Mouse (Mus musculus) heart, postnatal 14 days (tissue): ENCODE results near the gene Cul9. TPM values are rescaled to one million over a fixed set of nuclear protein-coding genes. Genes with fewer than 3 reads are reported as not detected.
"Not testable (repeated sequence)": the region's sequence is repeated elsewhere in the genome, so short reads cannot be mapped to it uniquely, and the experiment has no call there.

ENCODE experiments used
- DNase-seq, 2 experiments: peaks; one replicate each; pipeline ENCODE4 v3.0.0; 2021 to 2022
- intact Hi-C: fragments of 180-260 bp; cut with DNase I; formaldehyde crosslinking; loops from one replicate; pipeline ENCODE4 v1.15.1; 2025
- total RNA-seq, 2 experiments: library from RNA; stranded (reverse); gene quantifications; 2 replicates each; pipeline ENCODE4 v1.2.3; 2021

The Cul9 gene
- total RNA-seq, 2 experiments from 2014 or later, result 17.0 to 18.2 TPM

DNA sequence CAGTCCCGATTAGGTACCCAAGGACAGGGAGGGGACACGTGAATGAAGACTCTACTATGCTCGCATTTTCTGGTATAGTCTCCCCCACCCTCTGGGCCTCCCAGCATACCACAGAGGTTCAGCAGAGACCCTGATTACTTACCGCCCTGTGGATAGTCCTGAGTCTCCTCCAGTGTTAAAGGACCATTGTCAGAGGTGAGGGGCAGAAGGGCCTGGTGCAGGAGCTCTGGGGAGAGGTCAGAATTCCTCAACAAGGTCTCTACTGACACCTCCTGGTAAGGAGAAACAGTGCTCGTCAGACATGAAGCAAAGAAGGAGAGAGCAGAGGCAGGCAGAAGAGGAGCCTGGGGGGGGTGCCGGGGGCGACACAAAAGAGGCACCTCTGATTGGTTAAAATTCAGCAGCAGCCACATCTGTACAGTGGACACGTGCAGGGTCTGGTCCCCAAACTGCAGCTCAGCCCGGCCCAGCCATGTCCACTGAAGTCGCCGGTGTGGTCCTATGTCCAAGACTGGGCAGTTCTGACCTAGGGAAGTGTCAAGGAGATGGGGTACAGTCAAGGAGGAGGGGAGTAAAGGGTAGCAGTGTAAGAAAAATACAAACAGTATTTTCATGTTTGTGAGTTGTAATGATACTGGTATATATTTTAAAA is 35.0 kb downstream of the Cul9 start:
- intact Hi-C loops, result loop anchor here (2.0 kb wide), 1 partner anchor 74 kb away; no protein-coding TSS in a partner anchor
- DNase-seq, result peak in 1 of 2 experiments; percentile 24

DNA sequence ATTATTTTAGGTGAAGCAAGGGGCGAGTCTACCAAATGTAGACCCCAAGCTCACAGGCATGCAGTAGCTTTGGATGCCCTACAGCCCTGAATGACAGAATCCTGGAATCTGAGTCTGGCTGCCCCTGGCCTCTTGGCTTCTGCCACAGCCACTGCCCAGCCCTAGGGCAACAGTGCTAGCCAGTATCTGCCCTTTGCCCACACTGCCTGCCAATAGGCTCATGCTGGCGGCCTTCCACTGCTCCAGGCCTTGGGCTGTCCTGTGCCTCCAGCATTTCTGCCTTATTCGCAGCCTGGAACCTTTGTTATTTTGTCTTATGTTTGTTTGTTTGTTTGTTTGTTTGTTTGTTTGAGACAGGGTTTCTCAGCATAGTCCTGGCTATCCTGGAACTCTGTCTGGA is 40.6 kb downstream of the Cul9 start:
- intact Hi-C loops, result no loop called here
- DNase-seq, result no peak

DNA sequence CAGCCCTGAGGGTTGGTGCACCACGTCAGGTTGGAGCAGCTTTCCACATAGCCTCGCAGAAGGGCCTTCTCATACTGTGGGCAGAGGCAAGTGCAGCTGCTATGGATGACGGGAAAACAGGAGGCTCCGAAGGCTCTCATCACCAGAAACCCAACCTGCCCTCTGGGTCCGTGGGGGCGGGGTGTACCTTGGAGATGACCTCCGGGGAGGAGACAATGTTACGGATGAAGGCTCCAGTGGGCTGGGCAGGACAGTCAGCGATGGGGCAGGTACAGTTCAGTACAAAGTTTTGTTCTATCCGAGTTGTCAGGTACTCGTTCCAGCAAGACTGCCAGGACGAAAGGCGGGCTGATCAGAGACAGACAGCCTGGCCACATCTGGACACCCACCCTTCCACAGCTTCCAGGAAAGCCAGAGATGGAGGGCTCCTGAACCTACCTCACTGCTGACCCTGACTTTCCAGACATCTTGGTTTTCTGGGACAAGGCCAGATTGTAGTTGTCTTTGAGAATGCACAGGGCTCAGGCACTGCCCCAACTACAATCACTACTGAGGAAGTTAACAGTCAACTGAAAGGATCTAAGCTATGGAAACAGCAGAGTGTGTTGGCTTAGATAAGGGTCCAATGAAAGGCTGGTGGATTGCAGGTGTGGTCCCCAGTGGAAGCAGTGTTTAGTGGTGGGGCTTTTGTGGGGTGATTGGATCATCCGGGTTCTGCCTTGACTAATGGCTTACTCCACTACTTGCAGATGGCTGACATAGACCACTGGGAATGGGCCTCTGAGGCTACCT is 42.1 kb downstream of the Cul9 start:
- intact Hi-C loops, result no loop called here
- no peak for DNase-seq

DNA sequence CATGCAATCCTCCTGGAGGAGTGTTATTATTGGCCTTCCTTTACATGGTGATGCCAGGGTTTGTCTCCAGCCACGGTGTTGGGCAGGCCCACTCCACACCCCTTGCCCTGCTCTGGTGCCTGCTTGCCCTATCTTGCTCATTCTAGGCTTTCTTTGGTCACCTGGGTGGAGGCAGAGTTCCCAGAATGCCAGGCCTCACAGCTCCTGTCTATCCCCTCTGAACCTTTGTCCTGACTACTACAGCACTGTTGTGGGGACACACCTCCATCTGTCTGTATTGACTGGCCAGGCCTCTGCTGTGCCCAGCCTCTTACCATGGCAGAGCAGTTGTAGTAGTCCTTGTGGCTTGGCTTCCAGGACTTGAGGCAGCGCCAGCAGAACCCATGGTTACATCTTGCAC is 43.4 kb downstream of the Cul9 start:
- intact Hi-C loops, result no loop called here
- no peak for DNase-seq

DNA sequence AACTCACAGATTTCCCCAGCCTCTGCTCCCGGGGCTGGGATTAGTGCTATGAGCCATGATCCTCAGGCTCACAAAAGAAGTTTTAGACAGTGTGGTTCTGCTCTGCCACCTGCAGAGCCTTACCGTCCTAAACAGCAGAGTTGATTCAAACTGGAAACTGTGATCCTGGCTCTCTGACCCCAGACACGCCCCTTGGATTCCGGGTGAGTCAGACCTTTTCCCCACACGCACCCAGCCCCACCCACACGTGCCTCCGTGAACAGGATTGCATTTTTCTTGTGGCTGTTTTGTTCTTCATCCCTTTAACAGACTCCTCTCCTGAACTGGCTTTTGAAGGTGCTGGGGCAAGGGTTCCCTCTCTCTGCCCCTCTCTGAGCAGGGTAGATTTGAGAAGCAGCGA is 48.2 kb downstream of the Cul9 start:
- DNase-seq, result no peak
- intact Hi-C loops, result no loop called here

DNA sequence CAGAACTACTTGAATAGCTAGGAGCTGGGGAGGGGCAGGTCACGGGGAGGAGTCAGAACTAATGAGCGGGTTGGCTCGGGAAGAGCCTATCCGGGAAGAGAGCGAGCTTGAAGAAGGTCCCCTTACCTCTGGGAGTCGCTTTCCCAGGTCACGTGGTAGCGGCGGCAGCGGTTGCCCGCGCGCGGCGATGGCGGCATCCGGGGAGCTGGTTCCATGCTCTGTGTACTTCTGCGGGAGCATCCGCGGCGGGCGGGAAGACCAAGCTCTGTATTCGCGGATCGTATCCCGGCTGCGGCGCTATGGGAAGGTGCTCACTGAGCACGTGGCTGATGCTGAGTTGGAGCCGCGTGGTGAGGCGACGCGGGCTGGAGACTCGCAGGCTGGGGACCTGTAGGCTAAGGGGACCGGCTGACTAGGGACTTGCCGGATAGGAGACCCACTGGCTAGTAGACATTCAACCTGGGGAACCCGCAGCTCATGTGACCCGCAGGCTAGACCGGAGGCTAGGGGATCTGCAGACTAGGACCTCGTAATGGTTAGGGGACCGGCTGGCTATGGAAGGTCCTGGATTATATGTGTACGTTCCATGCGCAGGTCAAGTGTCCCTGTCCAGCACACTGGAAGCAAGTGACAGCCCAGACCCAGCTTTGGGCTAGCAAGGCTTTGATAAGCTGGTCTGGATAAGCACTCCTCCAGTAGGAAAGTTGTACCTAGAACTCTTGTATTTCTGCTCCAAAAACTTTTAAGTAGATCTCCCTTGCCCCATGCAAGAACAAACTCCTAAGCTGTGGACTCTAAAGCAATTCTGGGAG is 49.4 kb downstream of the Cul9 start, which contains the start of gene Dnph1:
Gene Dnph1, plus strand, starts transcription at position 89 of the 812 bp plus-strand sequence.
- intact Hi-C loops, result no loop called here
- DNase-seq, result peak; percentile 59 to 68

DNA sequence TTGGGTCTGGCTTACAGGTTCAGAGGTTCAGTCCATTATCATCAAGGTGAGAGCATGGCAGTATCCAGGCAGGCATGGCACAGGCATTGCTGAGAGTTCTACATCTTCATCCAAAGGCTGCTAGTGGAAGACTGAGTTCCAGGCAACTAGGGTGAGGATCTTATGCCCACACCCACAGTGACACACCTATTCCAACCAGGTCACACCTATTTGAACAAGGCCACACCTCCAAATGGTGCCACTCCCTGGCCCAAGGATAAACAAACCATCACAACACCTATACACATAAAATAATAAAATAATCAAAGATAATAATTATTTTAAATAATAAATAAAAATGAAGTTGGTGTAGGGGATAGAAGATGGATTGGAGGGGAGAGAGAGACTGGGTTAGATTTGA is 50.1 kb downstream of the Cul9 start:
- intact Hi-C loops, DNase-seq: not testable (repeated sequence)

DNA sequence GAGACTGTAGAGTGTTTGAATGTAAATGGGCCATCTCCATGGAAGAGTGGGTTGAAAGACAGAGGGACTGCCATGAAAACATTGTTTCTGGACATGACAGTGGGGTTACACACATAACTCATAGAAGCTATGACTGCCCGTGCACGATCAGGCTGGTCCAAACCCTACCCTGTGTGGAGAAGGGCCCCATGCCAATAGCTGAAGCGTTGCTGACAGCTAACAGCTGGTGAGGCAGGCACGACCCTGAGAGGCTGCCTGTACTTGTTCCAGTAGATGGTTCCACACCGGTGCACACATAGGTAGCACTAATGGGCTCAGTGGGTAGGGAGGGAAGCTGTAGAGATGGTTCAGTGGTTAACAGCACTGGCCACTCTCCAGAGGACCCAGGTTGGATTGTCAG is 50.7 kb downstream of the Cul9 start:
- DNase-seq, result no peak
- intact Hi-C loops, result no loop called here

DNA sequence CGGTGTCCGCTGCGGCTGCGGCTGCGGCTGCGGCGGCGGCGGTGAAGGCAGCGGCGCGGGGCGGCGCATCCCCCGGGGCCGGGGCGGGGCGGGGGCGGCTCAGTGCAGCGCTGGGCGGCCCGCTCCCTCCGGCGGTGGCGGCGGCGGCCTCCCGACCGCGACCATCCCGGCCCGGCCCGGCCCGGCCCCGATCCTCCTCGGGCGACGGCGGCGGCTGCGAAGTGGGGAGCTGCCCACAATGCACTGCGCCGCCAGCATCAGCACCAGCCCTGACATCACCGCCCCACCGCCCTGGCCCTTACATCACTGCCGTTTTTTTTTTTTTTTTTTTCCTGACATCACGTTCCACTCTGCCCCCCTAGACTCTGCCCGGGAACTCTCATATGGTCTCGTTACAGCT is 58.8 kb downstream of the Cul9 start, which contains the start of gene Ttbk1:
Gene Ttbk1, minus strand, starts transcription at position 245 of the 400 bp plus-strand sequence.
- intact Hi-C loops, result no loop called here
- peak in 1 of 2 experiments; percentile 8 for DNase-seq

DNA sequence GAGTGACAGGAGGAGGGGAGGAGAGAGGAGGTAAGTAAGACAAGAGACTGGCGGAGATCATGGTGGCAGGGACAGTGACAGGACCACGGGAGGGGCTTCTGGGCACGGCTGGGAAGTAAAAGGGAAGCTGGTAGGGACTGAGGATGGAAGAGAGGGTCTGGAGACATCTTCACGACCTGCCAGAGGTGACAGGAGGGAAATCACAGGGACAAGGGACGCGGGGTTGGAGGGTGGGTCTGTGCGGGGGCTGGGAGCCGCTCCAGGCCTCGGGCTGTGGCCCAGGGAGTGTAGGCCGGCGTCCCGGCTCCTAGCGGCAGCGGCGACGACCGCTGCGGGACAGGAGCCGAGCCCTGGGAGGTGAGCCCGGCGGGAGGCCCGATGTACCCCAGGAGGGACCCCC is 59.2 kb downstream of the Cul9 start:
- intact Hi-C loops, result no loop called here
- no peak for DNase-seq

DNA sequence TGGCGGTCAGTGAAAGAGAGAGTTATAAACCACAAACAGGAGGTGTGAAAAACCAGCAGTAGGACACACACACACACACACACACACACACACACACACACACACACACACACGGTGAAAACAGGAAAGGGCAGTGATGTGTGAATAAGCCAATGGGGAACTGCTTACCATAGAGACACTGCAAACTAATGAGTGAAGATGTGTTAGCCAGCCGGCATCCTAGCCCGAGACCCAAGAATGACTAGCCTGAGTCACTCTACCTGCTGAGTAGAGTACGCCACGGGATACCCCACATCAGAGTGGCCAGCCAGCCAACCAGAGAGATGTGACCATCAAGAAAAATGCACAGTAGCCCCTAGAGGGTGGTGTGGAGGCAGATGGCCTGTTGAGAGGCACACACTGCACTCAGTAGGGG is 61.7 kb downstream of the Cul9 start:
- intact Hi-C loops, result no loop called here
- DNase-seq, result no peak

DNA sequence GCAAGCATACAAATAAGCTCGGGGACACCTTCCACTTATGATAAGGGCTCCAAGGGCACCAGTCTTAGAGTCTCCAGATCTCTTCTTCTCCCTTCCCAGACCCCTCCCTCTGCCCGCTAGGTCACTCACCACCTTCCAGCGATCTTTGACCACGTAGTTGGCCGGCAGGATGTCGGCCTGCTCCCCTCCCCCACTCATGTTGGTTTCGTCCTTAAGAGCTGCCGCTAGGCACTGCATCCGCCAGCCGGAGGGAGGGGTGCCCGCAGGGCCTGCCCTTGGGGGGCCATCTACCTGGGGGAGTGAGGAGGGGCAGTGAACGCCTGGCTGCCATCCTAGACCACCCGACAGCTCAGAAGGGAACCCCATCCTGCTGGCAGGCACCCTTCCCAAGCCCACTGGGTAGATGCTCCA is 62.2 kb downstream of the Cul9 start:
- intact Hi-C loops, result no loop called here
- no peak for DNase-seq

DNA sequence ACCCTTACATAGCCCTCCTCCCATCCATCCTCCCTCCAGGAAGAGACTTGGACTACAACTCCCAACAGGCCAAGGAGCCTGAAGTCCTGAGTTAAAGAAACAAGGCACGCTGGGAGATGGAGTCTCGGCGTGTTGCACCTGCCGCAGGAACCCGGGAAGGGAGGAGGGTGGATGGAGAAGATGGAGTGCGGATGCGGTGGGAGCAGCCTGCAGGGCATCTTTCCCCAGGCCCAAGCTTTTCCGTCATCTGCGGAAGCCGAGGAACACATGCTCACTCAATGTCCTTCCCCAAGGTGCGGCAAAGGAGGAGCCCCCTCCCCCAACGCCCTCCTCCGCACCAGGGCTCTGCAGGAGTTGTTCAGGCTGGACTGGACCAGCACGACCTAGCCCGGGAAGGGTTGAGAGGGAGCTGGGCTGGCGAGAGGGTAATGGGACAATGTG is 62.6 kb downstream of the Cul9 start:
- intact Hi-C loops, result no loop called here
- DNase-seq, result no peak

DNA sequence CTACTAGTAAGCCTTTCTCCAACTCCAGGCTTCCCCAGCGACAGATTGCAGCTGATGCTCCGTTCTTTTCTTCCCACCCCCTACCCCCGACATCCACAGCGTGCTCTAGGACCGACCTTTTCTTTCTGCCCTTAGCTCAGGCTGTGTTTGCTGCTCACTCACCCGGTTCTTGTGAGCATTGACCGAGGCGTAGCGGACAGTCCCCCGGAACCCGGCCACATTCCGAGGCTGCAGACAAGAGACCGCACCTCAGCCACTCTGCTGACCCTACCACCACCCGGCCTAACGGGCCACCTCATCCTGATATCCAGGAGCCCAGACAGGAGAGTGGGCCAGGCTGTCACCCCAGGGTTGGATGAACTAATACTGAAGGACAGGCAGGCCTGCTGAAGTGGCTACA is 68.9 kb downstream of the Cul9 start:
- no peak for DNase-seq
- intact Hi-C loops, result no loop called here

DNA sequence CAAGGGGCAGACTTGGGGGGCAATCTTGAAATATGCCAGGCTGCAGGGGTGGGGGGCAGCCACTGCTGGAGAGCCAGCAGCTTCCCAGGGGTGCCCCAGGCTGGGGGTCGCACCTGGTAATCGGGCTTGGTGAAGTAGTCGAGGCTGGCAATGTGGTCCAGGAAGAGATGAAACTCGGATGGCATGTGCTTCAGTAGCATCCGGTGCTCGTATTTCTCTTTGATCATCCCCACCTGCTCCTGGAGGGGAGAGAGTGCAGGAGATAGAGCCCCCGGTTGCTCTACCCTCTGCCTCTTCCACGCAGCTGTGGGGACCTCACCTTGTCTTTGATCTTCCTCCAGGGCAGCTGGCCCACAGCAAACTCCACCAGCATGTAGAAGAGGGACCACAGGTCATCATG is 69.6 kb downstream of the Cul9 start:
- no peak for DNase-seq
- intact Hi-C loops, result no loop called here

DNA sequence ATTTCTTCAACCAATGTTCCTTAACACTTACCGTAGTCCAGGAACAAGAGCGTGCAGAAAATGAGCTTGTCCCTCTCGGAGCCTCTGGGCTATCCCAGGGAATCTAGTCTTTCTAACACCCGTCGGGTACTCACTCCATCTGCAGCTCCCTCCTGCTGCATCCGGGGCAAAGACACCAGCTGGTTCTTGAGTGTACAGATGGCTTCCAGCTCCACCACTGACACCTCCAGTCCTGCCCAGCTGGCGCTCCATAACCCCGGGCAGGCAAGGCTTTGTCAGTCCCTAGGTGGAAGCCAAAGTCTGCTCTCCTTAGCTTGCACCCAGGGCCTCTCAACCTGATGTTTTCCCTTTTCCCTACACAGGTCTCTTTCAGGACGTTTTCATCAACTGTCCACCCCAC is 78.4 kb downstream of the Cul9 start:
- intact Hi-C loops, result no loop called here
- no peak for DNase-seq

DNA sequence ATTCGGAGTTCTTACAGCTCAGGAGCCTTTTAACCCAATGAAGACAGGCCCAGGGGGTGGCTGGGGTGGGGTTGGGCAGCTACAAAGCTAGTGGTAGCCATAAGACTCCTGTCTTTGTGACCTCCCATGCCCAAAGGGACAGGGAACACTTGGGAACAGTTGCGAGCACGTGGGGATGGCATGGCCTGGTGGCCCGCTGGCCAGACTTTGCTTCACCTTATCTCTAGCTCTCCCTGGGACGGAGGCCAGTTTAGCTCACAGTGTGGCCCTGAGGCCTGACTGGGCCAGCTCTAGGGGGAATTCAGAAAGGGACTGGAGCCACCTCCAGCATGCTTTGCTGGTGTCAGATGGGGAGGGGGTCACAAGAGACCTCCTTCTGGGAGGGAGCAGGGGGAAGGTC is 84.0 kb downstream of the Cul9 start:
- intact Hi-C loops, result no loop called here
- peak; percentile 63 to 74 for DNase-seq

DNA sequence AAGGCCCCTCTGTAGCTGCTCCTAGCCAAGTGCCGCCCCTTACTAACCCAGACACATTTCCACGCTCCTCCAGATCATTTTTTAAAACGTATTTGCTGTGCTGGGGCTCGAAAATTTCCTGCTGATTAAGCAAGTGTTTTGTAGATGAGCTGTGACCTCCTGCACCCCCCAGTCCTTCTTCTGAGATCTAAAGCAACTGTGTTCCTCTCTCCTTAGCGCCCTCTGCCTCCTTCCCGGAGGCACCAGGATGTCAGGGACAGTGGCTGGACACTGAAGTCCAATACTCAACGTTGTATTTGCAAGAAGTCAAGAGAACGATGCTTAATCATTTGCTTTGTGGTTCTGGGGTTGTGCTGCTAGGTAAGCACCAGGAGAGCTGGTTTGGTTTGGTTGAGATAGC is 84.8 kb downstream of the Cul9 start:
- DNase-seq, result no peak
- intact Hi-C loops, result no loop called here

DNA sequence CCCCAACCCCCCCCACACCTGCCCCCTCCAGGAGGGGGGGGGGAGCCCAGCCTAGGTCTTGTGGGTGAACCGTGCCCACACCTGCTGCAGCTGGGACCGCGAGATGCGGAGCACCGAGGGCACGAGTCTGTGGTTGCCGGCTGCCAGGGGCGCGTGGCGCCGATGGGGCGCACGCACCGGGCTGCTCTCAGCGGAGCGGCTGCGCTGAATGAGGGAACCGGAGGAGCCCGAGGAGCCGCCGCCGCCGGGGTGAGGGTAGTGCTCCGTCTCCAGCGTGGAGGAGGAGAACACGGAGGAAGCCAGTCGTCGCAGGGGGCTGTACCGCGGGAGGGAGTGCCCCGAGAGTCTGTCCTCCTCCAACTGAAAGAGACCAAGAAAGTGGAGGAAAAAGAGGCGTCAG is 85.5 kb downstream of the Cul9 start:
- peak in 1 of 2 experiments; percentile 30 for DNase-seq
- intact Hi-C loops, result no loop called here

DNA sequence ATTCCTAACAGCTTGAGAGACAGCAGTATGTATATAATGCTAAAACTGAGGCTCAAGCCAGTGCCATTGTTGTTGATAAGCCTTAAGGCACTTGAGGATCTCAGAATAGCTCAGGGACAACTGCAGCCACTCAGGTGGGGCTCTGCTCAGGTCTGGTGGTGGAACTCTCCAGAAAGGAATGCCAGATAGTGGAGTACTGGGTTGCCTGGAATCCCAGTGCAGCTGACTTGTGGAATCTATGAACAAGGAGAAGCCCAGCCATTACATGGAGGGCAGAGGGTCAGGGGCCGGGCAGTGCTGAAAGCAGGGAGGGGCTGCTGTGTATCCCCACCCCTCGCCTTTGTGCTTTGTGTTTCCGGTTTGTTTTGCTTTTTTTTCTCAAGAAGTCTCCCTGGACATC is 87.7 kb downstream of the Cul9 start:
- intact Hi-C loops, result no loop called here
- peak in 1 of 2 experiments; percentile 39 for DNase-seq

DNA sequence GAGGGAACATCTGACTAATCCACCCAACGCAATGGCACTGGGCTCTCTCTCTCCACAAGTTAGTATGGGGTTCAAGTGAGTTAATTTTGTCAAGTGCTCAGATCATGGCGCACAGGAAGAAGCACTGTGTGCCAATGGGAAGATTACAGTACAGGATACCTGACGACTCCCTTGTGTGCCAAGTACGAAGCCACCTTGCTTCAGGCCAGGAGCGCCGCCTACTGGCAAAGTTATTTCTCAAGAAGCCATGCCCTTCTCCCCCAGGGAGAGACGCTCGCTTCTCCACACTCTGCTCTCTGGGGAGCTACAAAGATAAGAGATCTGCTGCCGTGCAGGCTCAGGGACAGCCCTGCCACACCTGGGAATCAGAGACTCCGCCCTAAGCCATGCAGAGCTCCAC is 88.4 kb downstream of the Cul9 start:
- intact Hi-C loops, result no loop called here
- DNase-seq, result peak in 1 of 2 experiments; percentile 49
